Mouse (Mus musculus): ENCODE data around the gene Adgrl4. TPM values are rescaled to one million over a fixed set of nuclear protein-coding genes. Genes with fewer than 3 reads are reported as not detected.

Gene Adgrl4
- polyA plus RNA-seq, 1 experiment = not detected

- Histone ChIP-seq H3K36me3 (ENCODE audit: control insufficient read depth, insufficient read depth, low read length, poor library complexity, severe bottlenecking) (no peaks in the 10 kb centered on the region), H3K4me3 (ENCODE audit: low read depth, low read length) (no peak overlapping the region), H3K4me1 (ENCODE audit: control insufficient read depth, insufficient read depth, low read length) (no peaks in the 10 kb centered on the region), H3K9me3 (replicated peaks; ENCODE audit: control insufficient read depth, insufficient read depth, low read length, poor library complexity, severe bottlenecking) (no peaks in the 10 kb centered on the region), H3K9ac (ENCODE audit: low read depth, poor library complexity, severe bottlenecking) (no peak overlapping the region), H3K27ac (ENCODE audit: insufficient read depth, low read length) (no peak overlapping the region), H3K27me3 (ENCODE audit: control insufficient read depth, insufficient read depth, low read length, poor library complexity, severe bottlenecking) (no peaks in the 10 kb centered on the region)
- TF ChIP-seq CTCF (IDR thresholded peaks at IDR 0.05; ENCODE audit: low read depth, low read length) (no peak), POLR2A (IDR thresholded peaks at IDR 0.05; ENCODE audit: insufficient read depth, low read length) (no peak), EP300 (IDR thresholded peaks at IDR 0.05; ENCODE audit: insufficient read depth, low read depth, low read length) (no peak)
Observed at GRCm38 (mm10) chr3:151576155-151576554, 138.5 kb downstream of the Adgrl4 start.

GRCm38 (mm10) chr3:151591904-151592303 lies 154.2 kb downstream of the Adgrl4 start:
- H3K4me1 ChIP-seq (ENCODE audit: control insufficient read depth, insufficient read depth, low read length) = no peaks in the 10 kb centered on the region
- no peak overlapping the region for H3K9ac ChIP-seq (ENCODE audit: low read depth, poor library complexity, severe bottlenecking)
- no peak overlapping the region for H3K4me3 ChIP-seq (ENCODE audit: low read depth, low read length)
- no peak for TF ChIP-seq CTCF (IDR thresholded peaks at IDR 0.05; ENCODE audit: low read depth, low read length)
- TF ChIP-seq POLR2A (IDR thresholded peaks at IDR 0.05; ENCODE audit: insufficient read depth, low read length) = no peak
- TF ChIP-seq EP300 (IDR thresholded peaks at IDR 0.05; ENCODE audit: insufficient read depth, low read depth, low read length) = no peak
- H3K9me3 ChIP-seq (replicated peaks; ENCODE audit: control insufficient read depth, insufficient read depth, low read length, poor library complexity, severe bottlenecking) = no peaks in the 10 kb centered on the region
- no peak overlapping the region for H3K27ac ChIP-seq (ENCODE audit: insufficient read depth, low read length)
- H3K36me3 ChIP-seq (ENCODE audit: control insufficient read depth, insufficient read depth, low read length, poor library complexity, severe bottlenecking) = no peaks in the 10 kb centered on the region
- H3K27me3 ChIP-seq (ENCODE audit: control insufficient read depth, insufficient read depth, low read length, poor library complexity, severe bottlenecking) = no peaks in the 10 kb centered on the region; the same call in 1 of the 2 replicates
